Mouse (Mus musculus) hematopoietic multipotent progenitor cell, adult 10-12 weeks (in vitro differentiated cells): ENCODE results near the gene Gm21773. TPM values are rescaled to one million over a fixed set of nuclear protein-coding genes. Genes with fewer than 3 reads are reported as not detected.

Experiments
- polyA plus RNA-seq: library from polyadenylated mRNA; stranded (reverse); fragments of >175 nt; gene quantifications from 2 replicates; pipeline ENCODE4 v1.2.3, GENCODE M21; 2012; ENCODE audit warnings: low replicate concordance

Gene Gm21773
- not detected in 2 replicates for polyA plus RNA-seq

GRCm38 (mm10) chrY:25309260-25309659 lies at the start of gene Gm21773:
Gene Gm21773 (minus strand): TSS chrY:25309360.

